Mouse (Mus musculus) brain, adult 2 months (tissue): ENCODE results near the gene Ccdc9b.

ENCODE experiments used
- DNase-seq: peaks from one replicate; pipeline ENCODE4 v3.0.0; 2011; ENCODE audit warnings: low read depth, low spot score

Ccdc9b gene

DNA sequence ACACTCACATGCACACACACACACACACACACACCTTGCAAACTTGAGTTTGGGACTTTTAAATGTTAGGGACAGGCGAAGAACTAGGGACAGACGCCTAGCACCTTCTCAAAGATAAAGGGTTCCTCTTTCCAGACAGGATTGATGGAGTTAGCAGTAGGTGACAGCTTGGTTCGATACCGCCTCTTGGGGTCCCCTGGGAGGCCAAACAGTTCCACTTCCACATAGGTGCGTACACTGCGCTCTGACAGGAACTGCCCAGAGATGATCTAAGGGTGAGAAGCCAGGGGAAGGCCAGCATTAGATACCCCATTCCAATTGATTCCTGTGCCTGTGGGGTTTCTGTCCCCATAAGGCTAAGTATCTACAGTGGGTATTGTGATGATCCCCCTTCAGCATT is 48.8 kb downstream of the Ccdc9b start:
- DNase-seq: no peak

DNA sequence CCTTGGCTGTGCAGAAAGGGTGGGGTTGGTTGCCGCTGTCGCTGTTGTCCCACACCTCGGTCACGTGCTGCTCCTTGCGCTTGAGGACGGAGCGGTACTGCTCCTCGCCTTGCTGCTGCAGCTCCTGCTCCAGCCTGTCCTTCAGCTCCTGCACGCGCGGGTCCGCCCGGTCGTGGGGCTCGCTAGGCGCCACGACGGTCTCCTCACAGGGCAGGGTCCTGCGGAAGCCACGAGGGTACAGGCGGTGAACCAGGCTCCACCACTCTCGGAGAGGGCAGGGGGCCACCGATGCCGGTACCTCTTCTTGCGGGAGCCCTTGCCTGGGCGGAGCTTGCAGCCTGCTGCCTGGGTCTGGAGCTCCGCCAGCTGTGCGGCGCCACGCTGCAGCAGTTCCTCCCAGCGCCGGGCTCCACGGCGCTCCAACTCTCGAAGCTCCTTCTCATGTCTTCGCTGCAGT is 51.4 kb downstream of the Ccdc9b start:
- DNase-seq: peak; percentile 81

DNA sequence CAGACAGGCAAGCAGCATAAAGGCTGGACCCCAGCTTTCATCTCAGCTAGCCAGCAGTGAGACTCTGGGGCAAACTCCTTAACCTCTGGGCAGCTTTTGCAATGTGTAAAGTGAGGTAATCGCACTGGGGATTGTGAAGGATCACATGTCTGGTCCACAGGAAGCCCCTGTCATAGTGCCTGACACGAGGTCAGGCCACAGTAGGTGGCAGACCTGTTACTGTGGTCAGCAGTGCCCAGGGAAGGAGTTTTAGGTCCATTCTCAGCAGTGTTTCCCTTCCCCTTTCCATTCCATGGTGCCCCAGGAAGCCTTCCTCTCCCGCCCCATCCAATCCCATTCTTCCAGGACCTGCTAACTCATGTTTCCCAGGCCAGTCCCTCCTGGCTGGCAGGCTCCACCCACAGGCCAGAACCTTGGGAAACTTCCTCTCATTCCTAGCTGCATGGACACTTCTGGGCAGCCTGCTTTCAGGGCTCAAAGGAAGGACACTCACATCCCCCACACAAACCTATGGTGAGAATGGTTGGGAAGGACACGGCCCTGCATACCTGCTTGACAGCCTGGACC is 52.7 kb downstream of the Ccdc9b start:
- DNase-seq: no peak

DNA sequence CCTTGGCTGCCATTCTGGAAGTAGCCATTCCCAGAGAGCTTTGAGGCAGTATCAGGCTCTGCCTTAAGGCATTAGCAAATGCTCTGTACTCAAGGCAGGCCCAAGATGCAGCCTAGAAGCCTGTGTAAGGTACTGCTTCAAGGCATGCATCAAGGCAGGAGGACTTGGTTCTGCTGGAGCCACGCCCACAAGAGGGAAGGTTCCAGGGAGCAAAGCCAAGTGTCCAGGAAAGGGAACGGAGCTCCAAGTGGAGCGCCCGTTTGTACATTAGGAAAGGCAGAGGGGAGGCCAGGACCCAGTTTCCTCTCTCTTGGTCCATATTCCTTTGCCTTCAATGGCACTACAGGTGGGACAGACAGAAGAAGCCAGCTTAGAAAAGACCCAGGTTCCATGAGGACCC is 54.0 kb downstream of the Ccdc9b start:
- DNase-seq: no peak

- peak; percentile 89 for DNase-seq
These were observed 56.0 kb downstream of the Ccdc9b start for GRCm38 (mm10) chr2:118706436-118706835.
